In the genomic region with DNA sequence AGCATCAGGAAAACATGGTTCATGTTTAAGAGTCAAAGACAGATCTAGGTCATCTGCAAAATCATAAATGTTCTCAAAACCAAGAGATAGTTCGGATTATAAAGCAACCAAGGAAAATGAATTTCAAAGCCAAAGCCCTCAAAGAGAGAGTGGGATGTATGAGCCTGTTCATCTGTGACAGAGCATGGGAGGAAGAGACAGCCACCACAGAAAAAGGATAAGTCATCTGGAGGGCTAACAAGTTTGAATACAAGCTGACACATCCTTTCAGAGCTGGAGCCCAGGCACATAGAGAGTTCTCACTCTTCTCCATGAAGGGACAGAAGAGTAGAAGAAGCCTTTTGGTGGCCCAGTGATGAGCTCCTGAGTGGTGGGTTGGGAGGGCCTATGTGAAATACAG, we compare ENCODE assay signal across 31 mouse cellular contexts. TPM values are rescaled to one million over a fixed set of nuclear protein-coding genes. Genes with fewer than 3 reads are reported as not detected.
"Had no signal": no experiment of that assay in that cellular context is flagged by ENCODE, and none has a peak within 500 bp of the region (broad histone marks: within the 10 kb centered on the region; RNA-seq: fewer than 3 reads in every experiment).

No protein-coding gene starts in this region.

- ATAC-seq: liver, embryonic 12.5 days; liver, postnatal 0 days; lung, postnatal 0 days; midbrain, embryonic 13.5 days; midbrain, embryonic 15.5 days; midbrain, embryonic 16.5 days had no signal

- H3K27ac ChIP-seq: limb, embryonic 10.5 days; limb, embryonic 12.5 days; limb, embryonic 13.5 days; limb, embryonic 15.5 days; liver, embryonic 12.5 days; liver, embryonic 13.5 days; liver, embryonic 14.5 days; liver, embryonic 15.5 days; lung, embryonic 15.5 days; macrophage; midbrain, embryonic 10.5 days; midbrain, embryonic 12.5 days; midbrain, embryonic 13.5 days; midbrain, embryonic 15.5 days had no signal

- DNase-seq: left cerebral cortex, postnatal 4 days; liver; liver, embryonic 13.5 days; liver, postnatal 0 days; lung, adult 18-20 months; lung, adult 2 months; lung, embryonic 14.5 days; lung, postnatal 10 days; lung, postnatal 14 days; lung, postnatal 36 days; lung, postnatal 4 days; midbrain, embryonic 14.5 days had no signal

- H3K4me3 ChIP-seq: limb, embryonic 10.5 days; limb, embryonic 12.5 days; limb, embryonic 13.5 days; limb, embryonic 15.5 days; liver, embryonic 12.5 days; liver, embryonic 13.5 days; liver, embryonic 15.5 days; lung, embryonic 15.5 days; megakaryocyte, embryonic 14.5 days; midbrain, embryonic 10.5 days; midbrain, embryonic 12.5 days; midbrain, embryonic 13.5 days; midbrain, embryonic 15.5 days; myocyte had no signal

RNA-seq across cellular contexts. Expression of gene Rtn1, which starts 55.3 kb away (rescaled TPM):
- total RNA-seq: megakaryocyte progenitor cell, adult 5-6 weeks; megakaryocyte-erythroid progenitor cell, adult 5-6 weeks had no signal
